Mouse (Mus musculus) T-helper 17 cell (primary cell): ENCODE data around the gene Rdh12.

Experiments
- in situ Hi-C, 2 experiments: fragments of 300-600 bp; cut with MboI, MseI; formaldehyde crosslinking; loops; 1 replicate in 1 of 2; 2 replicates in 1 of 2; pipeline ENCODE4 v1.15.1; 2025; ENCODE audit warnings: high pct_unique_total_duplicates in 2 of 2

Rdh12 gene

GRCm38 (mm10) chr12:79248110-79248509, 39.4 kb downstream of the Rdh12 start:
- in situ Hi-C loops = no loop called here

- in situ Hi-C loops = no loop called here
Measured at GRCm38 (mm10) chr12:79253294-79254053, 44.8 kb downstream of the Rdh12 start.

- in situ Hi-C loops = no loop called here
Measured at GRCm38 (mm10) chr12:79254975-79255374, 46.3 kb downstream of the Rdh12 start.

GRCm38 (mm10) chr12:79260154-79260553, 51.4 kb downstream of the Rdh12 start:
- in situ Hi-C loops = no loop called here

- in situ Hi-C loops = no loop called here
Measured at GRCm38 (mm10) chr12:79261035-79261434, 52.3 kb downstream of the Rdh12 start.
